Mouse (Mus musculus) large intestine, adult 2 months (tissue): ENCODE data around the gene Abhd18. TPM values are rescaled to one million over a fixed set of nuclear protein-coding genes. Genes with fewer than 3 reads are reported as not detected.
A peak's percentile ranks its signal among the peaks of the same experiment; 100 is the strongest.

Experiments used
- DNase-seq: peaks from one replicate; pipeline ENCODE4 v3.0.0-alpha.2; 2012; ENCODE audit warnings: low read depth, low spot score
- WGBS: fragments of 180-500 bp; shearing (Covaris S2); methylation state at CpG from one replicate; pipeline ENCODE4 v1.1.7; 2018; 5-methylcytosine and 5-hydroxymethylcytosine counted together
- polyA plus RNA-seq: library from polyadenylated mRNA; depleted of rRNA; stranded (reverse); fragments of >200 nt; gene quantifications from 2 replicates; pipeline ENCODE4 v1.2.3, GENCODE M21; 2012; rRNA removed

Gene Abhd18
- polyA plus RNA-seq, 1 experiment: 2.9 TPM

GRCm38 (mm10) chr3:40949170-40949902 is 102.6 kb downstream of the Abhd18 start, which contains the start of gene Larp1b:
TSS of gene Larp1b (plus strand) at chr3:40949828.
- under 1% methylated on average over 64 of the region's 66 CpGs for WGBS
- peak; percentile 87 for DNase-seq

- no peak for DNase-seq
- under 1% methylated on average over 97 of the region's 118 CpGs for WGBS
Observed at GRCm38 (mm10) chr3:40949903-40950600, 103.3 kb downstream of the Abhd18 start.

GRCm38 (mm10) chr3:40950601-40951201 is 103.9 kb downstream of the Abhd18 start:
- under 1% methylated on average over 43 of the region's 43 CpGs for WGBS
- DNase-seq: peak; percentile 54

- WGBS: 4% methylated on average over 7 of the region's 7 CpGs
- peak; percentile 31 for DNase-seq
Observed at GRCm38 (mm10) chr3:40951365-40951764, 104.6 kb downstream of the Abhd18 start.

- DNase-seq: no peak
Observed at GRCm38 (mm10) chr3:40952606-40953005, 105.8 kb downstream of the Abhd18 start.

- no peak for DNase-seq
- WGBS: 74% methylated on average over 1 of the region's 1 CpGs
Observed at GRCm38 (mm10) chr3:40954792-40955191, 108.0 kb downstream of the Abhd18 start.

GRCm38 (mm10) chr3:40958831-40959230 is 112.1 kb downstream of the Abhd18 start:
- no peak for DNase-seq

- DNase-seq: no peak
Observed at GRCm38 (mm10) chr3:40980758-40981157, 134.0 kb downstream of the Abhd18 start.

- 68% methylated on average over 5 of the region's 5 CpGs for WGBS
- DNase-seq: no peak
Observed at GRCm38 (mm10) chr3:40987539-40987938, 140.8 kb downstream of the Abhd18 start.

Other genes starting within 250 kb of the Abhd18 start
- not detected in 2 replicates for gene Slc25a31, start 138.1 kb upstream of the Abhd18 start, polyA plus RNA-seq
- 3.6 and 6.0 TPM in 2 replicates for gene Hspa4l, start 102.5 kb upstream of the Abhd18 start, polyA plus RNA-seq
- gene Plk4, start 47.0 kb upstream of the Abhd18 start, polyA plus RNA-seq: 4.4 and 6.4 TPM in 2 replicates
- gene Mfsd8, start 84 bp upstream of the Abhd18 start, polyA plus RNA-seq: 3.1 and 4.7 TPM in 2 replicates
- gene 1700034I23Rik, start 55.6 kb downstream of the Abhd18 start, polyA plus RNA-seq: not detected in 2 replicates
- gene Larp1b, start 102.9 kb downstream of the Abhd18 start, polyA plus RNA-seq: 13.5 and 22.2 TPM in 2 replicates
- 7.6 and 9.5 TPM in 2 replicates for gene Pgrmc2, start 236.1 kb downstream of the Abhd18 start, polyA plus RNA-seq